Comparison of ENCODE assay signal across 26 mouse cellular contexts in genomic region chr2:135637227-135637626, GRCm38 (mm10). TPM values are rescaled to one million over a fixed set of nuclear protein-coding genes. Genes with fewer than 3 reads are reported as not detected.
A peak's percentile ranks its signal among the peaks of the same experiment; 100 is the strongest.
DNase-seq lines count a peak whose midpoint lies in the region; ATAC-seq and TF ChIP-seq lines count a peak whose summit lies in the region.
"Had no signal": no experiment of that assay in that cellular context is flagged by ENCODE, and none has a peak within 500 bp of the region (broad histone marks: within the 10 kb centered on the region; RNA-seq: fewer than 3 reads in every experiment).

No protein-coding gene starts in this region.

- 87% methylated on average over 2 of the region's 2 CpGs for WGBS in forebrain, embryonic 16.5 days

- H3K9ac ChIP-seq in forebrain, embryonic 16.5 days (replicated peaks; ENCODE audit: low read depth, low read length): no peak overlapping the region

- H3K79me2 ChIP-seq in C2C12 (ENCODE audit: control insufficient read depth, insufficient read depth) (no peaks in the 10 kb centered on the region), myocyte (ENCODE audit: control insufficient read depth, insufficient read depth) (no peaks in the 10 kb centered on the region)

- H3K4me3 ChIP-seq in C2C12 (ENCODE audit: insufficient read depth, poor library complexity, severe bottlenecking): no peak overlapping the region
- H3K4me3 ChIP-seq in myocyte: no peak overlapping the region
- no peak overlapping the region for H3K4me3 ChIP-seq in forebrain, embryonic 16.5 days (replicated peaks; ENCODE audit: low read length)

- DNase-seq in 3T3-L1 (ENCODE audit: low read depth, low spot score) (peak; percentile 76), NIH3T3 (ENCODE audit: low read depth) (peak; percentile 53)
- DNase-seq in thymus, postnatal 25 days: no peak
- no peak for DNase-seq in adrenal gland, adult 8-10 months
- no peak for DNase-seq in left cerebral cortex, adult 9 months (ENCODE audit: low spot score in 2 of 2)
- DNase-seq: adrenal gland, adult 2 months; adrenal gland, postnatal 10 days; adrenal gland, postnatal 14 days; adrenal gland, postnatal 25 days; adrenal gland, postnatal 36 days; B cell, adult 2 months; cerebellum, adult 11 months; cerebellum, adult 11-12 months; cerebellum, adult 18-20 months; cerebellum, adult 2 months; cerebellum, adult 8-10 months; cerebellum, adult 9-10 months had no signal

- H3K4me2 ChIP-seq in myocyte (ENCODE audit: low read depth): no peak overlapping the region
- H3K4me2 ChIP-seq in forebrain, embryonic 16.5 days (ENCODE audit: low read length): no peak overlapping the region

- H3K36me3 ChIP-seq in C2C12 (ENCODE audit: control insufficient read depth, insufficient read depth) (no peaks in the 10 kb centered on the region), myocyte (ENCODE audit: control insufficient read depth, insufficient read depth) (no peaks in the 10 kb centered on the region)
- H3K36me3 ChIP-seq in forebrain, embryonic 16.5 days (ENCODE audit: control insufficient read depth, insufficient read depth): no peaks in the 10 kb centered on the region
- H3K36me3 ChIP-seq: G1E had no signal

- no peak overlapping the region for H3ac ChIP-seq in C2C12 (ENCODE audit: control insufficient read depth, insufficient read length, low read depth)
- no peak overlapping the region for H3ac ChIP-seq in myocyte (ENCODE audit: control insufficient read depth, insufficient read length)

- no peak for TF ChIP-seq POLR2A in myocyte (IDR thresholded peaks at IDR 0.05; ENCODE audit: insufficient read length, low read depth)

- H3K27me3 ChIP-seq in C2C12 (ENCODE audit: control insufficient read depth, insufficient read depth, insufficient read length) (no peaks in the 10 kb centered on the region), myocyte (ENCODE audit: control insufficient read depth, insufficient read depth, insufficient read length) (no peaks in the 10 kb centered on the region)
- no peaks in the 10 kb centered on the region for H3K27me3 ChIP-seq in forebrain, embryonic 16.5 days (replicated peaks; ENCODE audit: control insufficient read depth, insufficient read depth, low read length)
- H3K27me3 ChIP-seq: CH12.LX, Patski had no signal

- H3K79me3 ChIP-seq in C2C12 (ENCODE audit: low read depth): no peaks in the 10 kb centered on the region

- TF ChIP-seq CTCF in C2C12 (IDR thresholded peaks at IDR 0.05; ENCODE audit: control insufficient read depth, insufficient read depth, insufficient read length): no peak

- no peaks in the 10 kb centered on the region for H3K9me3 ChIP-seq in forebrain, embryonic 16.5 days (ENCODE audit: control insufficient read depth, low read length)

- no peak overlapping the region for H3K27ac ChIP-seq in forebrain, embryonic 16.5 days (ENCODE audit: low read length)

- no peaks in the 10 kb centered on the region for H3K4me1 ChIP-seq in forebrain, embryonic 16.5 days (replicated peaks; ENCODE audit: control insufficient read depth, insufficient read depth, low read length)

- ATAC-seq in forebrain, embryonic 16.5 days: no peak
- ATAC-seq: activated CD4-positive, CD25-positive, alpha-beta regulatory T cell, adult 4 months; CD4-positive, CD25-positive, alpha-beta regulatory T cell, adult 4 months; Patski had no signal

TF ChIP-seq in C2C12, 6 proteins besides CTCF, POLR2A, EP300 and RAD21:
- TF ChIP-seq MYOD1 (IDR thresholded peaks at IDR 0.05; ENCODE audit: control insufficient read depth, insufficient read length, low read depth) (peak; percentile 74), USF1 (IDR thresholded peaks at IDR 0.05; ENCODE audit: low read depth) (no peak), MAX (IDR thresholded peaks at IDR 0.05) (no peak)
TF ChIP-seq in C2C12: peak in this region for 1.

TF ChIP-seq in myocyte, 11 proteins besides CTCF, POLR2A, EP300 and RAD21:
- TF ChIP-seq SRF (IDR thresholded peaks at IDR 0.05; ENCODE audit: control insufficient read depth, insufficient read length, low read depth) (peak; percentile 91), MYOG (IDR thresholded peaks at IDR 0.05; ENCODE audit: control insufficient read depth in 1 of 3, insufficient read depth in 1 of 3, insufficient read length in 2 of 3, low read depth in 2 of 3) (no peak), MYOD1 (IDR thresholded peaks at IDR 0.05; ENCODE audit: control insufficient read depth in 1 of 3, insufficient read length in 2 of 3, low read depth in 2 of 3) (peak in 2 of 3 experiments; percentile 12 to 48)

RNA-seq across cellular contexts. Expression of gene Plcb4, which starts 21.6 kb away (rescaled TPM):
- polyA plus RNA-seq in C2C12 (2012; fragmentation: generic; extraction: Trizol): 3.0 TPM
- polyA plus RNA-seq in myocyte (2012; fragmentation: generic; extraction: Trizol): 5.3 TPM
- 10 to 100 TPM; 31.0 to 47.2 (median 37.8) TPM for total RNA-seq in adrenal gland, adult 8-10 months (2022)
- polyA plus RNA-seq in forebrain, embryonic 16.5 days (2015; fragmentation: Nextera tagmentation; extraction: Ambion mirVana): 15.9 and 19.7 TPM in 2 replicates
- total RNA-seq: CH12.LX, MEL had no signal
- polyA plus RNA-seq: G1E had no signal

Comparison
In these comparisons a context has a peak if more than half of its experiments do, and no peak if none do; other contexts are left out.
1. DNase-seq: peak in 3T3-L1 (single experiment) and NIH3T3 (single experiment); none in thymus, postnatal 25 days (single experiment), adrenal gland, adult 8-10 months (single experiment) and left cerebral cortex, adult 9 months (0 of 2).